Mouse (Mus musculus) limb, embryonic 14.5 days (tissue): ENCODE data around the gene Trpv4. TPM values are rescaled to one million over a fixed set of nuclear protein-coding genes. Genes with fewer than 3 reads are reported as not detected.
A peak's percentile ranks its signal among the peaks of the same experiment; 100 is the strongest.

Source experiments
- ATAC-seq: fragments of 200-750 bp; cut with Nextera tagmentation; 2 replicates; pipeline ENCODE4 v1.8.0; 2017; ENCODE audit warnings: low read depth, moderate number of reproducible peaks, moderate TSS enrichment; ENCODE audit not compliant: low FRiP score
- DNase-seq: peaks from one replicate; pipeline ENCODE4 v3.0.0-alpha.2; 2015; ENCODE audit warnings: low spot score
- H3K27ac ChIP-seq: fragments of 300-500 bp; sonication (generic); replicated peaks from 2 replicates; pipeline ENCODE4 v1.5.1; 2014; ENCODE audit warnings: low read depth, mild to moderate bottlenecking, low read length, moderate library complexity, mixed read lengths
- H3K27me3 ChIP-seq: fragments of 300-500 bp; sonication (generic); 2 replicates; pipeline ENCODE4 v1.6.1; 2014; ENCODE audit warnings: low read length, mixed read lengths; ENCODE audit not compliant: control insufficient read depth, insufficient read depth
- H3K36me3 ChIP-seq: fragments of 300-500 bp; sonication (generic); 2 replicates; pipeline ENCODE4 v1.6.1; 2014; ENCODE audit warnings: mild to moderate bottlenecking, low read length, moderate library complexity, mixed read lengths; ENCODE audit not compliant: control insufficient read depth, insufficient read depth
- H3K4me1 ChIP-seq: fragments of 300-500 bp; sonication (generic); 2 replicates; pipeline ENCODE4 v1.6.1; 2014; ENCODE audit warnings: antibody characterized with exemption, low read length, mixed read lengths; ENCODE audit not compliant: control insufficient read depth, insufficient read depth
- H3K4me2 ChIP-seq: fragments of 300-500 bp; sonication (generic); replicated peaks from 2 replicates; pipeline ENCODE4 v1.6.1; 2014; ENCODE audit warnings: low read depth, mild to moderate bottlenecking, low read length, moderate library complexity; ENCODE audit not compliant: severe bottlenecking
- H3K4me3 ChIP-seq: fragments of 300-500 bp; sonication (generic); replicated peaks from 2 replicates; pipeline ENCODE4 v1.5.1; 2014; ENCODE audit warnings: low read length
- H3K9ac ChIP-seq: fragments of 300-500 bp; sonication (generic); 2 replicates; pipeline ENCODE4 v1.6.1; 2014; ENCODE audit warnings: mild to moderate bottlenecking, low read depth, low read length, moderate library complexity; ENCODE audit not compliant: severe bottlenecking
- H3K9me3 ChIP-seq: fragments of 300-500 bp; sonication (generic); 2 replicates; pipeline ENCODE4 v1.6.1; 2016; ENCODE audit warnings: low read length; ENCODE audit not compliant: control insufficient read depth
- POLR2A ChIP-seq: fragments of 200-500 bp; IDR thresholded peaks from 2 replicates; pipeline ENCODE4 v1.8.0; 2012; ENCODE audit warnings: inconsistent platforms, mild to moderate bottlenecking, moderate library complexity, borderline replicate concordance; ENCODE audit not compliant: insufficient read depth, insufficient read length; ENCODE audit errors: extremely low read depth
- WGBS: fragments of 180-500 bp; shearing (Covaris S2); extraction: QIAGEN DNeasy Blood & Tissue Kit; methylation state at CpG from one replicate; pipeline ENCODE4 v1.1.7; 2014; 5-methylcytosine and 5-hydroxymethylcytosine counted together
- polyA plus RNA-seq, 2 experiments: library from polyadenylated mRNA; depleted of rRNA in 1 of 2; stranded (reverse) in 1 of 2; unstranded in 1 of 2; fragments of >200 nt; fragmentation: Nextera tagmentation in 1 of 2; extraction: Ambion mirVana in 1 of 2; gene quantifications; 2 replicates each; pipeline versions ENCODE4 v1.2.1 to v1.2.3; 2012 to 2014

The Trpv4 gene
- polyA plus RNA-seq, 2 experiments: 12.9 to 44.9 TPM

- Histone ChIP-seq H3K27ac (no peak overlapping the region), H3K4me2 (no peak overlapping the region), H3K9ac (no peak overlapping the region), H3K9me3 (no peaks in the 10 kb centered on the region), H3K36me3 (no peaks in the 10 kb centered on the region), H3K4me1 (peaks cover 30% of the 10 kb centered on the region), H3K27me3 (no peaks in the 10 kb centered on the region), H3K4me3 (no peak overlapping the region)
- WGBS: 70% methylated on average over 11 of the region's 11 CpGs
- no peak for DNase-seq
- no peak for TF ChIP-seq POLR2A
- ATAC-seq: no peak
Measured at GRCm38 (mm10) chr5:114648728-114649311, 9.4 kb downstream of the Trpv4 start.

GRCm38 (mm10) chr5:114647211-114647974 lies 10.8 kb downstream of the Trpv4 start:
- Histone ChIP-seq H3K9ac (no peak overlapping the region; the same call in 1 of the 2 replicates), H3K27me3 (no peaks in the 10 kb centered on the region), H3K9me3 (no peaks in the 10 kb centered on the region), H3K4me3 (peak overlapping the region; percentile 28), H3K27ac (no peak overlapping the region; the same call in 1 of the 2 replicates), H3K4me2 (peak overlapping the region; percentile 47), H3K36me3 (no peaks in the 10 kb centered on the region), H3K4me1 (peaks cover 30% of the 10 kb centered on the region)
- ATAC-seq (peak; percentile 67), DNase-seq (peak; percentile 56)
- WGBS: 2% methylated on average over 27 of the region's 27 CpGs
- no peak for TF ChIP-seq POLR2A

DNA sequence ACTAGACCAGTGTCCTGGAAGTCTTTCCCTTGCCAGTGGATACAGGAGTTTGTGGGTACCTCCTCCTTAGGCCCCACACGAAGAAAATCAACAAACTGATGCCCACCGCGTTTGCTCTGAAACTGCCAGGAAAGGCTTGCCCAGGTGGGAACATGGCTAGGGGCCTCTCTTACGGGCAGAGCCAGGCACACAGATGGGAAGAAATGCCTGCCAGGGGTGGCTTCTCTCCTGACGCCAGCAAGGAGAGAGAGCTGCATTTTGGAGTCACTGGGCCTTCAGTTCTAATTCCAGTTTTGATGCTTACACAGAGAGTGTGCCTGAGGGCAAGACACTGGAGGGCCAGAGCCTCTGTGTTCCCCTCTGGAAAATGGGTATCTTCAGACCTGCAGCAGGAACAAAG lies 12.3 kb downstream of the Trpv4 start:
- TF ChIP-seq POLR2A: no peak
- H3K4me3 ChIP-seq: no peak overlapping the region
- no peaks in the 10 kb centered on the region for H3K9me3 ChIP-seq
- ATAC-seq: no peak
- H3K4me2 ChIP-seq: no peak overlapping the region
- H3K9ac ChIP-seq: no peak overlapping the region
- DNase-seq: no peak
- H3K27me3 ChIP-seq: no peaks in the 10 kb centered on the region
- H3K36me3 ChIP-seq: no peaks in the 10 kb centered on the region
- no peak overlapping the region for H3K27ac ChIP-seq
- WGBS: 89% methylated on average over 5 of the region's 5 CpGs
- peaks cover 23% of the 10 kb centered on the region for H3K4me1 ChIP-seq

GRCm38 (mm10) chr5:114644918-114645317 lies 13.3 kb downstream of the Trpv4 start:
- Histone ChIP-seq H3K36me3 (no peaks in the 10 kb centered on the region), H3K27ac (no peak overlapping the region), H3K4me3 (no peak overlapping the region), H3K9me3 (no peaks in the 10 kb centered on the region), H3K4me1 (peaks cover 14% of the 10 kb centered on the region), H3K27me3 (no peaks in the 10 kb centered on the region), H3K4me2 (no peak overlapping the region), H3K9ac (no peak overlapping the region)
- DNase-seq (no peak), ATAC-seq (no peak)
- WGBS: 42% methylated on average over 6 of the region's 6 CpGs
- no peak for TF ChIP-seq POLR2A

GRCm38 (mm10) chr5:114640809-114641208 lies 17.4 kb downstream of the Trpv4 start:
- H3K9ac ChIP-seq: no peak overlapping the region
- H3K27me3 ChIP-seq: no peaks in the 10 kb centered on the region
- H3K9me3 ChIP-seq: no peaks in the 10 kb centered on the region
- TF ChIP-seq POLR2A: no peak
- H3K27ac ChIP-seq: no peak overlapping the region
- no peaks in the 10 kb centered on the region for H3K36me3 ChIP-seq
- 65% methylated on average over 10 of the region's 10 CpGs for WGBS
- H3K4me2 ChIP-seq: no peak overlapping the region
- ATAC-seq (no peak), DNase-seq (no peak)
- H3K4me1 ChIP-seq: peaks cover 4% of the 10 kb centered on the region; the same call in 1 of the 2 replicates
- H3K4me3 ChIP-seq: no peak overlapping the region
